Mouse (Mus musculus): ENCODE data around the gene Erbb4. TPM values are rescaled to one million over a fixed set of nuclear protein-coding genes. Genes with fewer than 3 reads are reported as not detected.

Gene Erbb4
- polyA plus RNA-seq, 1 experiment: not detected

DNA sequence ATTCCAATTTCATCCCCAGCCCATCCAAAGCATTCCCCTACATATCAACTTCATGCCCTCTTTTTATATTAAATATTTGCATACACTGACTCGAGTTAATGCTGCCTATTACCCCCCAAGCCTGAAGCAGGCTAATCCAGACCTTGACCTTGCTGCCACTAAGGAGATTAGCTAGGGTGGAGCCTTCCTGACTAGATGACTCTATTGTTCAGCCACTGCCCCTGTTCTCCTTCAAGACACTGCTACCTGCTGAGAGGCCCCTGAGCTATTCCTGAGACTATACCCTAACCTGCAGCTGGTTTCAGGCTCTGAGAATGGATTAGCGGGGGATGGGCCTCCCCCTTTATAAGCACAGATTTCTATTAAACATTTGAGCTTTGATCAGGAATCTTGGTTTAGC is 774.1 kb downstream of the Erbb4 start:
- no peak overlapping the region for H3K4me3 ChIP-seq
- no peak for TF ChIP-seq TCF3 (IDR thresholded peaks at IDR 0.05; ENCODE audit: insufficient read length, low read depth)
- TF ChIP-seq MYOD1 (IDR thresholded peaks at IDR 0.05; ENCODE audit: control insufficient read depth in 1 of 3, insufficient read length in 2 of 3, low read depth in 2 of 3): no peak
- TF ChIP-seq POLR2A (IDR thresholded peaks at IDR 0.05; ENCODE audit: insufficient read length, low read depth): no peak
- TF ChIP-seq REST (IDR thresholded peaks at IDR 0.05; ENCODE audit: insufficient read depth, insufficient read length): no peak
- TF ChIP-seq MYOG (IDR thresholded peaks at IDR 0.05; ENCODE audit: control insufficient read depth in 1 of 3, insufficient read depth in 1 of 3, insufficient read length in 2 of 3, low read depth in 2 of 3): no peak
- no peak for TF ChIP-seq TCF12 (IDR thresholded peaks at IDR 0.05; ENCODE audit: insufficient read depth, poor library complexity, severe bottlenecking)
- TF ChIP-seq POLR2AphosphoS2 (IDR thresholded peaks at IDR 0.05; ENCODE audit: insufficient read length, low read depth): no peak
- TF ChIP-seq SRF (IDR thresholded peaks at IDR 0.05; ENCODE audit: control insufficient read depth, insufficient read length, low read depth): no peak
- no peak for TF ChIP-seq MAX (IDR thresholded peaks at IDR 0.05; ENCODE audit: low read depth)
- no peaks in the 10 kb centered on the region for H3K79me2 ChIP-seq (ENCODE audit: control insufficient read depth, insufficient read depth)
- no peaks in the 10 kb centered on the region for H3K27me3 ChIP-seq (ENCODE audit: control insufficient read depth, insufficient read depth, insufficient read length)
- no peak overlapping the region for H3ac ChIP-seq (ENCODE audit: control insufficient read depth, insufficient read length)
- no peaks in the 10 kb centered on the region for H3K36me3 ChIP-seq (ENCODE audit: control insufficient read depth, insufficient read depth)
- H3K4me2 ChIP-seq (ENCODE audit: low read depth): no peak overlapping the region

GRCm38 (mm10) chr1:68305813-68306212 is 802.0 kb downstream of the Erbb4 start:
- no peak overlapping the region for H3ac ChIP-seq (ENCODE audit: control insufficient read depth, insufficient read length)
- H3K36me3 ChIP-seq (ENCODE audit: control insufficient read depth, insufficient read depth): no peaks in the 10 kb centered on the region
- H3K4me3 ChIP-seq: no peak overlapping the region
- no peak overlapping the region for H3K4me2 ChIP-seq (ENCODE audit: low read depth)
- TF ChIP-seq TCF12 (IDR thresholded peaks at IDR 0.05; ENCODE audit: insufficient read depth, poor library complexity, severe bottlenecking) (no peak), POLR2A (IDR thresholded peaks at IDR 0.05; ENCODE audit: insufficient read length, low read depth) (no peak)
- H3K27me3 ChIP-seq (ENCODE audit: control insufficient read depth, insufficient read depth, insufficient read length): no peaks in the 10 kb centered on the region
- H3K79me2 ChIP-seq (ENCODE audit: control insufficient read depth, insufficient read depth): no peaks in the 10 kb centered on the region

GRCm38 (mm10) chr1:68284443-68284842 is 823.4 kb downstream of the Erbb4 start:
- no peaks in the 10 kb centered on the region for H3K27me3 ChIP-seq (ENCODE audit: control insufficient read depth, insufficient read depth, insufficient read length)
- H3K36me3 ChIP-seq (ENCODE audit: control insufficient read depth, insufficient read depth): no peaks in the 10 kb centered on the region
- no peak overlapping the region for H3K4me2 ChIP-seq (ENCODE audit: low read depth)
- H3ac ChIP-seq (ENCODE audit: control insufficient read depth, insufficient read length): no peak overlapping the region
- no peaks in the 10 kb centered on the region for H3K79me2 ChIP-seq (ENCODE audit: control insufficient read depth, insufficient read depth)
- no peak for TF ChIP-seq SRF (IDR thresholded peaks at IDR 0.05; ENCODE audit: control insufficient read depth, insufficient read length, low read depth)
- no peak for TF ChIP-seq MAX (IDR thresholded peaks at IDR 0.05; ENCODE audit: low read depth)
- TF ChIP-seq POLR2A (IDR thresholded peaks at IDR 0.05; ENCODE audit: insufficient read length, low read depth): no peak
- TF ChIP-seq TCF3 (IDR thresholded peaks at IDR 0.05; ENCODE audit: insufficient read length, low read depth): no peak
- no peak for TF ChIP-seq E2F4 (IDR thresholded peaks at IDR 0.05; ENCODE audit: insufficient read depth)
- no peak for TF ChIP-seq MYOG (IDR thresholded peaks at IDR 0.05; ENCODE audit: control insufficient read depth in 1 of 3, insufficient read depth in 1 of 3, insufficient read length in 2 of 3, low read depth in 2 of 3)
- H3K4me3 ChIP-seq: no peak overlapping the region

DNA sequence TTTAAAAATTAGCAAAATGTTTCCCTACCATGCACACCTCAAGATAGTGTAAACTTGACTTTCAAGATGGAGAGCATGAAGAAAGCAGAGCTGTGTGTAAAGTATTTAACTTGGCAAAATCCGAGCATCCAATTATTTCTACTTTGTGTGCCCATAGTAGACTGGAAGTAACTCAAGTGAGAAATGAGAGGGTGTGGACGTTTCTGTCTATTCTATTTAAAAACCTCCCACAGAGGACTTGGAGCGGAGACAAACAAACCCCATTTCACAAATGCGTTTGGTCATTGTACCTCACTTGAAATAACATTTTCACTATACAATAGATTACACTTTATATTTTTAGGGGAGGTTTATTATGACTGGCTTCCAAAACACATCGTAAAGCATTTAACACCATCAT is 832.0 kb downstream of the Erbb4 start:
- TF ChIP-seq MAX (IDR thresholded peaks at IDR 0.05; ENCODE audit: low read depth) (no peak), SRF (IDR thresholded peaks at IDR 0.05; ENCODE audit: control insufficient read depth, insufficient read length, low read depth) (no peak), MYOD1 (IDR thresholded peaks at IDR 0.05; ENCODE audit: control insufficient read depth in 1 of 3, insufficient read length in 2 of 3, low read depth in 2 of 3) (no peak), E2F4 (IDR thresholded peaks at IDR 0.05; ENCODE audit: insufficient read depth) (no peak), POLR2AphosphoS2 (IDR thresholded peaks at IDR 0.05; ENCODE audit: insufficient read length, low read depth) (no peak), REST (IDR thresholded peaks at IDR 0.05; ENCODE audit: insufficient read depth, insufficient read length) (no peak), POLR2A (IDR thresholded peaks at IDR 0.05; ENCODE audit: insufficient read length, low read depth) (no peak), TCF3 (IDR thresholded peaks at IDR 0.05; ENCODE audit: insufficient read length, low read depth) (no peak)
- no peaks in the 10 kb centered on the region for H3K27me3 ChIP-seq (ENCODE audit: control insufficient read depth, insufficient read depth, insufficient read length)

DNA sequence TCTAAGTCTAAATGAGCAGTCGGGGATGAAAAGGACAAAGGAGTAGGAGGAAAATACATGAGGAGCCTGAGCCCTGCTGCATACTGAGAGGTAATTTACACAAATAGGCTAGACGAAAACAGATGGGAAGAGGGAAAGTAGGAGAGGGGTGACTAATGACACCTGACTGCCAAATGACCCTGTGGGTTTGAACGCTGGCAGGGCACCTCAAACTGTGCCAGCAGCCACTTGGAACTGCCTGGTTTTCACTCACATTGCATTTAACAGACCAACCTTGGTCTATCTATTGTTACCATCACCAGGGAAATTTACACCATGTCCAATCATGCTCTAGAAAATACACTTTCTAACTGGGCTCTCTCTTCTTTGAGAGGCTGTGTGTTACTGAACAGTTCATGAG is 929.3 kb downstream of the Erbb4 start:
- no peaks in the 10 kb centered on the region for H3K36me3 ChIP-seq (ENCODE audit: control insufficient read depth, insufficient read depth)
- no peak overlapping the region for H3K4me3 ChIP-seq
- H3ac ChIP-seq (ENCODE audit: control insufficient read depth, insufficient read length): no peak overlapping the region
- H3K4me2 ChIP-seq (ENCODE audit: low read depth): no peak overlapping the region
- no peaks in the 10 kb centered on the region for H3K79me2 ChIP-seq (ENCODE audit: control insufficient read depth, insufficient read depth)
- no peak for TF ChIP-seq POLR2A (IDR thresholded peaks at IDR 0.05; ENCODE audit: insufficient read length, low read depth)
- TF ChIP-seq MYOD1 (IDR thresholded peaks at IDR 0.05; ENCODE audit: control insufficient read depth in 1 of 3, insufficient read length in 2 of 3, low read depth in 2 of 3): no peak
- TF ChIP-seq CEBPB (IDR thresholded peaks at IDR 0.05; ENCODE audit: insufficient read depth, poor library complexity, severe bottlenecking): no peak
- no peak for TF ChIP-seq SRF (IDR thresholded peaks at IDR 0.05; ENCODE audit: control insufficient read depth, insufficient read length, low read depth)
- no peak for TF ChIP-seq POLR2AphosphoS2 (IDR thresholded peaks at IDR 0.05; ENCODE audit: insufficient read length, low read depth)
- TF ChIP-seq USF1 (IDR thresholded peaks at IDR 0.05; ENCODE audit: low read depth): no peak
- TF ChIP-seq E2F4 (IDR thresholded peaks at IDR 0.05; ENCODE audit: insufficient read depth): no peak
- TF ChIP-seq MYOG (IDR thresholded peaks at IDR 0.05; ENCODE audit: control insufficient read depth in 1 of 3, insufficient read depth in 1 of 3, insufficient read length in 2 of 3, low read depth in 2 of 3): no peak
- no peak for TF ChIP-seq TCF12 (IDR thresholded peaks at IDR 0.05; ENCODE audit: insufficient read depth, poor library complexity, severe bottlenecking)
- no peak for TF ChIP-seq REST (IDR thresholded peaks at IDR 0.05; ENCODE audit: insufficient read depth, insufficient read length)
- TF ChIP-seq TCF3 (IDR thresholded peaks at IDR 0.05; ENCODE audit: insufficient read length, low read depth): no peak
- TF ChIP-seq MAX (IDR thresholded peaks at IDR 0.05; ENCODE audit: low read depth): no peak
- H3K27me3 ChIP-seq (ENCODE audit: control insufficient read depth, insufficient read depth, insufficient read length): no peaks in the 10 kb centered on the region

More for the DNA sequence above, 832.0 kb downstream of the Erbb4 start:
- H3K4me2 ChIP-seq (ENCODE audit: low read depth): no peak overlapping the region
- no peak overlapping the region for H3K4me3 ChIP-seq
- no peaks in the 10 kb centered on the region for H3K36me3 ChIP-seq (ENCODE audit: control insufficient read depth, insufficient read depth)
- H3ac ChIP-seq (ENCODE audit: control insufficient read depth, insufficient read length): no peak overlapping the region
- no peaks in the 10 kb centered on the region for H3K79me2 ChIP-seq (ENCODE audit: control insufficient read depth, insufficient read depth)
